In the genomic region with DNA sequence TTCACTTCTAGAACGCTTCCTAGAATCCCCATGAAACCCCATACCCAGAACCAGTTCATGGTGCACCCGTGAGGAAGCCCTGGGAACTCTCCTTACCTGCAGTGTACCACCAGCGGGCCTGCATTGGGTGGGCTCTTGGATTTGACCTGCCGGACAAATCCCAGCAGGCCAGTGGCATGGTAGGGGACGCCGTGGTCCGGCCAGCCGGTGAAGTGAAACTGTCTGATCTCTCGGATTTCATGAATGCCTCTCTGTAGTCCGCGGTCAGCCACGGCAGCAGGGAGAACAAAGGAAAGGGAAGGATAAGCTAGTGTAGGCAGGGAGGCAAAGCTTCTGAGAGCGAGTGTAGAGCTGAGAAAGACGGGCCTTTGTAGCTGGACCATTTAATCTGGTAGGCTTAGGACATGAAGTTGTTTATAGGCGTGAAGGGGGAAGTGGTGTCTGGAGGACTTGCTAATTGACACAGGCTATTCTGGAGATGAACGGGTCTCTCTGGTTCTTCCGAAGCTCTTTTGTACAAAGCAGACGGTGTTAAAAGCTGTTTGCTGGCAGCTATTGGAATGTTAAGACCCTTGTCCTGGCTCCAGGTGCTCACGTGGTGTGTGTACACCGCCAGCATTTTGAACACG, we compare ENCODE assay signal across 12 mouse cellular contexts.
A peak's percentile ranks its signal among the peaks of the same experiment; 100 is the strongest.
DNase-seq lines count a peak whose midpoint lies in the region; ATAC-seq lines count a peak whose summit lies in the region.
"Had no signal": no experiment of that assay in that cellular context is flagged by ENCODE, and none has a peak within 500 bp of the region (broad histone marks: within the 10 kb centered on the region; RNA-seq: fewer than 3 reads in every experiment).

No protein-coding gene starts in this region.

- H3K9ac ChIP-seq in heart, embryonic 15.5 days = no peak overlapping the region
- no peak overlapping the region for H3K9ac ChIP-seq in hindbrain, embryonic 14.5 days
- peak overlapping the region; percentile 46; the same call in 1 of the 2 replicates for H3K9ac ChIP-seq in midbrain, embryonic 16.5 days (ENCODE audit: low read depth, low read length)

- 53% methylated on average over 21 of the region's 21 CpGs for WGBS in heart, embryonic 15.5 days
- WGBS in embryonic facial prominence, embryonic 10.5 days = 33% methylated on average over 21 of the region's 21 CpGs
- 28% methylated on average over 21 of the region's 21 CpGs for WGBS in hindbrain, embryonic 14.5 days
- WGBS in midbrain, embryonic 16.5 days = 13% methylated on average over 21 of the region's 21 CpGs

- intact Hi-C loops in heart, postnatal 14 days (cut with DNase I) = no loop called here

- no peaks in the 10 kb centered on the region; the same call in 1 of the 2 replicates for H3K36me3 ChIP-seq in heart, embryonic 15.5 days
- H3K36me3 ChIP-seq in embryonic facial prominence, embryonic 10.5 days (replicated peaks) = no peaks in the 10 kb centered on the region
- H3K36me3 ChIP-seq in hindbrain, embryonic 14.5 days (replicated peaks; ENCODE audit: control insufficient read depth, insufficient read depth) = peaks cover 7% of the 10 kb centered on the region; the same call in 1 of the 2 replicates
- no peaks in the 10 kb centered on the region for H3K36me3 ChIP-seq in midbrain, embryonic 16.5 days (ENCODE audit: control insufficient read depth, insufficient read depth, low read length)

- no peak for DNase-seq in heart, postnatal 14 days
- peak; percentile 53 for DNase-seq in embryonic facial prominence, embryonic 10.5 days (ENCODE audit: low spot score)
- no peak for DNase-seq in hindbrain, embryonic 14.5 days (ENCODE audit: low spot score)
- DNase-seq in ovary, postnatal 14 days (ENCODE audit: low spot score) = no peak
- DNase-seq in thymus, postnatal 36 days = no peak
- no peak for DNase-seq in urinary bladder, adult 18-20 months (ENCODE audit: low spot score in 2 of 2)
- DNase-seq: cerebellum, postnatal 10 days; gastrocnemius, adult 2 months had no signal

- 0 out of 2 replicates have a peak overlapping the region, but pooled peaks have one; percentile 6 for H3K27ac ChIP-seq in heart, embryonic 15.5 days
- H3K27ac ChIP-seq in embryonic facial prominence, embryonic 10.5 days (replicated peaks) = peak overlapping the region; percentile 79
- H3K27ac ChIP-seq in hindbrain, embryonic 14.5 days = peak overlapping the region; percentile 38; the same call in 1 of the 2 replicates
- peak overlapping the region; percentile 55 for H3K27ac ChIP-seq in midbrain, embryonic 16.5 days (ENCODE audit: low read length)
- H3K27ac ChIP-seq: gastrocnemius, adult 2 months; layer of hippocampus, adult 2 months; macrophage had no signal

- H3K4me2 ChIP-seq in heart, embryonic 15.5 days = peak overlapping the region; percentile 26
- no peak overlapping the region; the same call in 1 of the 2 replicates for H3K4me2 ChIP-seq in hindbrain, embryonic 14.5 days (replicated peaks)
- H3K4me2 ChIP-seq in midbrain, embryonic 16.5 days (ENCODE audit: low read length) = peak overlapping the region; percentile 31

- no peaks in the 10 kb centered on the region for H3K9me3 ChIP-seq in heart, embryonic 15.5 days (replicated peaks)
- no peaks in the 10 kb centered on the region for H3K9me3 ChIP-seq in embryonic facial prominence, embryonic 10.5 days
- H3K9me3 ChIP-seq in hindbrain, embryonic 14.5 days (ENCODE audit: control insufficient read depth, low read length) = no peaks in the 10 kb centered on the region
- H3K9me3 ChIP-seq in midbrain, embryonic 16.5 days (replicated peaks; ENCODE audit: control insufficient read depth, low read length, poor library complexity, severe bottlenecking) = no peaks in the 10 kb centered on the region

- H3K27me3 ChIP-seq in heart, embryonic 15.5 days = no peaks in the 10 kb centered on the region
- 0 out of 2 replicates have a peak, but pooled peaks cover 5% of the 10 kb centered on the region for H3K27me3 ChIP-seq in embryonic facial prominence, embryonic 10.5 days (replicated peaks; ENCODE audit: low read depth, poor library complexity, severe bottlenecking)
- no peaks in the 10 kb centered on the region for H3K27me3 ChIP-seq in hindbrain, embryonic 14.5 days (ENCODE audit: control insufficient read depth, insufficient read depth, low read length)
- no peaks in the 10 kb centered on the region for H3K27me3 ChIP-seq in midbrain, embryonic 16.5 days (ENCODE audit: control insufficient read depth, insufficient read depth, low read depth, low read length)

- H3K4me1 ChIP-seq in heart, embryonic 15.5 days (replicated peaks) = peaks cover 12% of the 10 kb centered on the region
- peaks cover 34% of the 10 kb centered on the region for H3K4me1 ChIP-seq in embryonic facial prominence, embryonic 10.5 days
- no peaks in the 10 kb centered on the region for H3K4me1 ChIP-seq in hindbrain, embryonic 14.5 days (replicated peaks; ENCODE audit: control insufficient read depth, insufficient read depth, low read length)
- peaks cover 16% of the 10 kb centered on the region for H3K4me1 ChIP-seq in midbrain, embryonic 16.5 days (ENCODE audit: control insufficient read depth, insufficient read depth, low read length)

- ATAC-seq in heart, embryonic 15.5 days (replicated peaks; ENCODE audit: insufficient number of reproducible peaks, insufficient read depth, low FRiP score, low read depth) = no peak
- peak; percentile 71; the same call in 1 of the 2 replicates for ATAC-seq in hindbrain, embryonic 14.5 days (ENCODE audit: low FRiP score)
- peak; percentile 57 for ATAC-seq in midbrain, embryonic 16.5 days

- no peak overlapping the region; the same call in 1 of the 2 replicates for H3K4me3 ChIP-seq in heart, embryonic 15.5 days
- peak overlapping the region; percentile 34 for H3K4me3 ChIP-seq in embryonic facial prominence, embryonic 10.5 days
- no peak overlapping the region for H3K4me3 ChIP-seq in hindbrain, embryonic 14.5 days (replicated peaks; ENCODE audit: low read length)
- H3K4me3 ChIP-seq in midbrain, embryonic 16.5 days (ENCODE audit: low read depth, low read length) = no peak overlapping the region
- H3K4me3 ChIP-seq: gastrocnemius, adult 2 months; layer of hippocampus, adult 2 months had no signal

Comparison
In these comparisons a context has a peak if more than half of its experiments do, and no peak if none do; other contexts are left out.
1. H3K27ac ChIP-seq: peak in every context shown above with its lines; median percentile 79 in embryonic facial prominence, embryonic 10.5 days; 55 in midbrain, embryonic 16.5 days; 38 in hindbrain, embryonic 14.5 days; 6 in heart, embryonic 15.5 days.